Mouse (Mus musculus) embryonic facial prominence, embryonic 15.5 days (tissue): ENCODE measurements around the gene Parg. TPM values are rescaled to one million over a fixed set of nuclear protein-coding genes. Genes with fewer than 3 reads are reported as not detected.
A peak's percentile ranks its signal among the peaks of the same experiment; 100 is the strongest.
"Not testable (repeated sequence)": the region's sequence is repeated elsewhere in the genome, so short reads cannot be mapped to it uniquely, and the experiment has no call there.

Experiments
- ATAC-seq: fragments of 200-750 bp; cut with Nextera tagmentation; 2 replicates; pipeline ENCODE4 v1.8.0; 2017; ENCODE audit warnings: low read depth, moderate TSS enrichment; ENCODE audit not compliant: insufficient number of reproducible peaks, low FRiP score, low TSS enrichment
- H3K27ac ChIP-seq: fragments of 300-500 bp; sonication (generic); replicated peaks from 2 replicates; pipeline ENCODE4 v1.5.1; 2015; ENCODE audit warnings: mild to moderate bottlenecking, inconsistent platforms
- H3K27me3 ChIP-seq: fragments of 300-500 bp; sonication (generic); 2 replicates; pipeline ENCODE4 v1.6.1; 2015; ENCODE audit warnings: inconsistent platforms
- H3K36me3 ChIP-seq: fragments of 300-500 bp; sonication (generic); 2 replicates; pipeline ENCODE4 v1.6.1; 2015; ENCODE audit warnings: mild to moderate bottlenecking, inconsistent platforms
- H3K4me1 ChIP-seq: fragments of 300-500 bp; sonication (generic); 2 replicates; pipeline ENCODE4 v1.6.1; 2015; ENCODE audit warnings: inconsistent platforms
- H3K4me2 ChIP-seq: fragments of 300-500 bp; sonication (generic); replicated peaks from 2 replicates; pipeline ENCODE4 v1.6.1; 2015; ENCODE audit warnings: mild to moderate bottlenecking, inconsistent platforms
- H3K4me3 ChIP-seq: fragments of 300-500 bp; sonication (generic); replicated peaks from 2 replicates; pipeline ENCODE4 v1.5.1; 2015; ENCODE audit warnings: mild to moderate bottlenecking, inconsistent platforms
- H3K9ac ChIP-seq: fragments of 300-500 bp; sonication (generic); 2 replicates; pipeline ENCODE4 v1.6.1; 2015; ENCODE audit warnings: inconsistent platforms
- H3K9me3 ChIP-seq: fragments of 300-500 bp; sonication (generic); replicated peaks from 2 replicates; pipeline ENCODE4 v1.6.1; 2016; ENCODE audit warnings: inconsistent platforms
- WGBS: fragments of 180-500 bp; shearing (Covaris S2); methylation state at CpG from one replicate; pipeline ENCODE4 v1.1.7; 2015; 5-methylcytosine and 5-hydroxymethylcytosine counted together
- polyA plus RNA-seq: library from polyadenylated mRNA; unstranded; fragments of >200 nt; fragmentation: Nextera tagmentation; extraction: Ambion mirVana; gene quantifications from 2 replicates; pipeline ENCODE4 v1.2.1, GENCODE M21; 2015

Parg gene
- polyA plus RNA-seq, 1 experiment from 2014 or later, result 39.2 TPM

DNA sequence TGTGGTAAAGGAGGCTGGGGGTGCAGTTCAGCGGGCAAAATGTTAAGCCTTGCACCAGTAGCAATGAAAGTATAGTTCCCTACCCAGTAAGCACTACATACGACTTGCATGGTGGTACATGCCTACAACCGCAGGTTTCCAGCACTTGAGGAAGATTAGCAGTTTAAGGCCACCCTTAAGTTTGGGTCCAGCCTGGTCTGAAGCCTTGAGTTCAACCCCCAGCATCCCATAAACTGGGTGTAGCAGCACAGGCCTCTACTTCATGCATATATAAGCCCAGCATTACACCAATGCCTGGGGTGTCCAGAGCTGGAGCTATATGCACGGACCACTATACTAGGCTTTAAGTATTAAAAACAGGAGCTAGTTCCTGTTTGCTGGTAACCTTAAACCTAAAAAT lies 17.9 kb upstream of the Parg start:
- Histone ChIP-seq H3K9ac (no peak overlapping the region), H3K4me2 (no peak overlapping the region), H3K27me3 (no peaks in the 10 kb centered on the region), H3K27ac (no peak overlapping the region), H3K4me1 (no peaks in the 10 kb centered on the region), H3K4me3 (no peak overlapping the region), H3K9me3 (no peaks in the 10 kb centered on the region), H3K36me3 (peaks cover 71% of the 10 kb centered on the region)
- WGBS, result 97% methylated on average over 4 of the region's 4 CpGs
- ATAC-seq, result no peak

DNA sequence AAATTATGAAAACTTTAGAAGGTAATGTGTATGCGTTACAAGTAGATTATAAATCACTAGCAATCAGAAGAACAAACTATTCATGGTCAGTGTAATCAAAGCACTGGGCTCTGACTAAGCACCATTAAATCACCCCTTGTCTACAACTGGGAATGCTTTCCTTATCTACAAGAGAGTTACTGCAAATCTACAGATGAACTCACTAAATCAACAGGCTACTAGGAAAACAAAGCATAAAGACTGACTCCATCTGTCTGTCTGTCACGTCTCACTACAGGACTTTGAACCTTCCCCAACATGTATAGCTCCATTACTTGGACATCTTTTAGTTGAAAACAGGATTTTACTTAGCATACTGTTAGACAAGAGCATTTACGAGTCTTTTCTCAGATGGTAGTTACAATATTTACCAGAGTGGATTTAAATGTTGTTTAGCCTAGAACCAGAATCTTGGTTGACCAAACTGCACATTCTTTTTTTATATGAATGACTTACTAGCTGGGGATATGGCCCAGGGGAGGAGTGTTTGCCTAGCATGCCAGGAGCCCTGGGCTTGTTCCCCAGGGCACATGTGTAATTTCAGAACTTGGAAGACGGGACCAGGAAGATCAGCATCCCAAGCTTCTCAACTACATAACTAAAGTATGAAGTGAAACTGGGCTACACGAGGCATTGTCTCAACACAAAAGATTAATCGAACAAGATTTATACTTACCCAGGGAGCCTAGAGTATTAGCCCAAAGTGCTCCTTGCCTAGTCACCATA lies 10.9 kb upstream of the Parg start:
- H3K9me3 ChIP-seq, result no peaks in the 10 kb centered on the region
- H3K27ac ChIP-seq, result no peak overlapping the region
- no peak for ATAC-seq
- WGBS, result 90% methylated on average over 6 of the region's 6 CpGs
- no peaks in the 10 kb centered on the region for H3K4me1 ChIP-seq
- no peak overlapping the region for H3K4me2 ChIP-seq
- no peaks in the 10 kb centered on the region for H3K27me3 ChIP-seq
- no peak overlapping the region for H3K9ac ChIP-seq
- no peak overlapping the region for H3K4me3 ChIP-seq
- peaks cover 59% of the 10 kb centered on the region for H3K36me3 ChIP-seq

GRCm38 (mm10) chr14:32191926-32192325 lies 9.8 kb upstream of the Parg start:
- no peak overlapping the region for H3K4me2 ChIP-seq
- no peaks in the 10 kb centered on the region for H3K9me3 ChIP-seq
- no peak overlapping the region for H3K27ac ChIP-seq
- H3K27me3 ChIP-seq, result no peaks in the 10 kb centered on the region
- H3K9ac ChIP-seq, result no peak overlapping the region
- H3K36me3 ChIP-seq, result peaks cover 60% of the 10 kb centered on the region
- no peak for ATAC-seq
- WGBS, result 93% methylated on average over 5 of the region's 5 CpGs
- no peaks in the 10 kb centered on the region for H3K4me1 ChIP-seq
- H3K4me3 ChIP-seq, result no peak overlapping the region

DNA sequence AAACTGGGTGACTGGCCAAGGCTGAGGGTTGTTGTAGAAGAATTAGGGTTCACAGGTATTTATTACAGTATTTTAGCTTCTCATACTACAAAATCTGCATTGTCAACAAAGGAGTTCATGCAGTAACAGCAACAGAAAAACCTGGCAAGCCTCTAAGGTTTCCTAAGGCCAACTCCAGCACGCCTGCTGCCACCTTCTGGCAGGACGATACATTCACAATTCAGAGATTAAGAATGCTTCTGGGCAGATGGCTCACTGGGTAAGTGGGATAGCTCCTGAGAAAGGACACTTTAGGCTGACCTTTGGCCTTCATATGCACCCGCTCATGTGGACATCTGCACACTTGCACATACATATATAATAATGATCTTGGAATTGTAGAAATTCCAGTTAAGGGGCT lies 9.3 kb upstream of the Parg start:
- H3K4me3 ChIP-seq, result no peak overlapping the region
- no peak overlapping the region for H3K27ac ChIP-seq
- no peaks in the 10 kb centered on the region for H3K27me3 ChIP-seq
- H3K9me3 ChIP-seq, result no peaks in the 10 kb centered on the region
- ATAC-seq, result no peak
- peaks cover 60% of the 10 kb centered on the region for H3K36me3 ChIP-seq
- no peaks in the 10 kb centered on the region for H3K4me1 ChIP-seq
- 46% methylated on average over 3 of the region's 3 CpGs for WGBS
- H3K9ac ChIP-seq, result no peak overlapping the region
- H3K4me2 ChIP-seq, result no peak overlapping the region

- not testable (repeated sequence) for H3K9ac ChIP-seq, H3K4me1 ChIP-seq, ATAC-seq, H3K4me3 ChIP-seq, H3K27me3 ChIP-seq, H3K4me2 ChIP-seq, H3K27ac ChIP-seq, H3K9me3 ChIP-seq
- WGBS, result 78% methylated on average over 5 of the region's 5 CpGs
- peaks cover 59% of the 10 kb centered on the region for H3K36me3 ChIP-seq
Measured at GRCm38 (mm10) chr14:32193557-32193956, 8.2 kb upstream of the Parg start.

DNA sequence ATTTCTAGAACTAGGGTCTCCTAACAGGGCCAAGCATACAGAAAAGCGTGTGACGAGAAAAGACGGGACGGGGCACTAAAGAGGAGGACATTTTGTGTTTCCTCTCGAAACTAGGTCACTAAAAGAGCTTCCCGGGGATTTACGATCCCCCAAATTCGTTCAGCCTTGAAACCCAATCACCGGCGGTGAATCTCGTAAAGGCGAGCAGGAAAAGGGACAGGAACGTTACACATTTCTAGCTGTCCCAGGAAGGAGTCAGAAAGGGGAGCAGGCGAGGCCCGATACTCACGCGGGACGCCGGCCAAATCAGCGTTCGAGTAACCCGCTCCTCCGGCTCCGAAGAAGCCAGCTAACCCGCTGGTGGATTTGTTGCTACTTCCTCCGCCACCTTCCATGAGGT lies 395 bp upstream of the Parg start:
- ATAC-seq, result no peak
- no peaks in the 10 kb centered on the region for H3K9me3 ChIP-seq
- peak overlapping the region; percentile 66 for H3K27ac ChIP-seq
- H3K4me1 ChIP-seq, result peaks cover 21% of the 10 kb centered on the region
- H3K4me2 ChIP-seq, result peak overlapping the region; percentile 57
- H3K9ac ChIP-seq, result peak overlapping the region; percentile 85
- WGBS, result under 1% methylated on average over 26 of the region's 26 CpGs
- H3K4me3 ChIP-seq, result peak overlapping the region; percentile 98
- peaks cover 20% of the 10 kb centered on the region for H3K36me3 ChIP-seq
- H3K27me3 ChIP-seq, result no peaks in the 10 kb centered on the region

- no peak overlapping the region for H3K4me3 ChIP-seq
- ATAC-seq, result no peak
- peaks cover 4% of the 10 kb centered on the region; the same call in 1 of the 2 replicates for H3K36me3 ChIP-seq
- no peak overlapping the region for H3K27ac ChIP-seq
- no peak overlapping the region for H3K9ac ChIP-seq
- H3K27me3 ChIP-seq, result no peaks in the 10 kb centered on the region
- H3K4me2 ChIP-seq, result no peak overlapping the region
- no peaks in the 10 kb centered on the region for H3K4me1 ChIP-seq
- H3K9me3 ChIP-seq, result no peaks in the 10 kb centered on the region
Measured at GRCm38 (mm10) chr14:32226601-32227000, 24.9 kb downstream of the Parg start.

- Histone ChIP-seq H3K9me3 (no peaks in the 10 kb centered on the region), H3K27me3 (no peaks in the 10 kb centered on the region), H3K36me3 (peaks cover 7% of the 10 kb centered on the region; the same call in 1 of the 2 replicates), H3K27ac (no peak overlapping the region), H3K4me1 (no peaks in the 10 kb centered on the region), H3K4me2 (no peak overlapping the region), H3K9ac (no peak overlapping the region), H3K4me3 (no peak overlapping the region)
- 0% methylated on average over 2 of the region's 2 CpGs for WGBS
- no peak for ATAC-seq
Measured at GRCm38 (mm10) chr14:32228996-32229395, 27.2 kb downstream of the Parg start.

GRCm38 (mm10) chr14:32242401-32242800 lies 40.7 kb downstream of the Parg start:
- Histone ChIP-seq H3K27ac (no peak overlapping the region), H3K4me3 (no peak overlapping the region), H3K36me3 (peaks cover 26% of the 10 kb centered on the region), H3K27me3 (no peaks in the 10 kb centered on the region), H3K4me1 (no peaks in the 10 kb centered on the region), H3K9ac (no peak overlapping the region), H3K9me3 (no peaks in the 10 kb centered on the region), H3K4me2 (no peak overlapping the region)
- ATAC-seq, result no peak
- whole genome bisulfite sequencing, result 52% methylated on average over 4 of the region's 4 CpGs

DNA sequence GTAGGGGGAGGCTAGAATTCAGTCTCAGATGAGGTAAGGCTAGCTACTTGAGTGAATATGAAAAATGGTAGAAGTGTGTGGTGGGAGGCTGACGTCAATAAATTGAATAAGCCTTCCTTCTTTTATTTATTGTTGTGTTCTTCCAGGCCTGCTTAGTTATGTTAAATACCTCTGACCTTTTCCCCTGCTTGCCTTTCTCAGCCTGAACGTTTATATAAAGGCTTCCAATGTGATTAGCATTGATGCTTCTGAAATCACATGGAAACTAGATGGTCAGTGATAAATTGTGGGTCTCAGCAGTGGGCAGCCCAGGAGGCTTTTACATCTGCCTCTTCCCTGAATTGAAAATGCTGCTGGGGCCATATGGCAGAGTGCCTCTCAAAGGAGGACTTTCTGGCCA lies 44.3 kb downstream of the Parg start:
- no peak for ATAC-seq

GRCm38 (mm10) chr14:32249616-32250015 lies 47.9 kb downstream of the Parg start:
- H3K4me1 ChIP-seq, result no peaks in the 10 kb centered on the region
- no peak overlapping the region for H3K4me3 ChIP-seq
- H3K27ac ChIP-seq, result no peak overlapping the region
- no peak overlapping the region for H3K9ac ChIP-seq
- no peak overlapping the region for H3K4me2 ChIP-seq
- H3K9me3 ChIP-seq, result no peaks in the 10 kb centered on the region
- no peaks in the 10 kb centered on the region; the same call in 1 of the 2 replicates for H3K36me3 ChIP-seq
- ATAC-seq, result no peak
- no peaks in the 10 kb centered on the region for H3K27me3 ChIP-seq
- WGBS, result 82% methylated on average over 6 of the region's 6 CpGs

More for the DNA sequence above, 44.3 kb downstream of the Parg start:
- H3K4me3 ChIP-seq, result no peak overlapping the region
- no peak overlapping the region for H3K4me2 ChIP-seq
- 39% methylated on average over 2 of the region's 2 CpGs for WGBS
- no peaks in the 10 kb centered on the region for H3K4me1 ChIP-seq
- no peak overlapping the region for H3K9ac ChIP-seq
- no peaks in the 10 kb centered on the region for H3K9me3 ChIP-seq
- no peak overlapping the region for H3K27ac ChIP-seq
- H3K36me3 ChIP-seq, result peaks cover 13% of the 10 kb centered on the region
- no peaks in the 10 kb centered on the region for H3K27me3 ChIP-seq

- no peak overlapping the region for H3K27ac ChIP-seq
- no peaks in the 10 kb centered on the region for H3K9me3 ChIP-seq
- H3K27me3 ChIP-seq, result no peaks in the 10 kb centered on the region
- no peak overlapping the region for H3K9ac ChIP-seq
- ATAC-seq, result no peak
- H3K4me2 ChIP-seq, result no peak overlapping the region
- H3K4me1 ChIP-seq, result no peaks in the 10 kb centered on the region
- H3K4me3 ChIP-seq, result no peak overlapping the region
- WGBS, result 76% methylated on average over 6 of the region's 6 CpGs
- H3K36me3 ChIP-seq, result peaks cover 24% of the 10 kb centered on the region
Measured at GRCm38 (mm10) chr14:32260830-32261229, 59.1 kb downstream of the Parg start.
